Mouse (Mus musculus) adrenal gland, postnatal 4 days (tissue): ENCODE measurements around the gene Gzmg. TPM values are rescaled to one million over a fixed set of nuclear protein-coding genes. Genes with fewer than 3 reads are reported as not detected.
"Not testable (repeated sequence)": the region's sequence is repeated elsewhere in the genome, so short reads cannot be mapped to it uniquely, and the experiment has no call there.

ENCODE experiments used
- DNase-seq, 2 experiments: peaks; one replicate each; pipeline ENCODE4 v3.0.0; 2021 to 2022; ENCODE audit warnings: low spot score in 2 of 2, mixed read lengths in 2 of 2
- long read RNA-seq, 2 experiments: library from polyadenylated mRNA; stranded (forward); transcript quantifications; one replicate each; pipeline ENCODE4 v2.0.0; 2021
- total RNA-seq, 2 experiments: library from RNA; stranded (reverse); gene quantifications; 2 replicates each; pipeline ENCODE4 v1.2.3; 2021

The Gzmg gene
- not detected for total RNA-seq
- long read RNA-seq, experiment 1 = 0 reads
- long read RNA-seq, experiment 2 = 0 reads

- DNase-seq = not testable (repeated sequence)
Measured at GRCm38 (mm10) chr14:56159479-56159878, at the start of gene Gzmg. Gzmg (minus strand) TSS chr14:56159579.

GRCm38 (mm10) chr14:56205613-56206012, 46.2 kb upstream of the Gzmg start:
- no peak for DNase-seq

- not testable (repeated sequence) for DNase-seq
Measured at GRCm38 (mm10) chr14:56205021-56205420, 45.6 kb upstream of the Gzmg start.

- DNase-seq = peak; percentile 23 to 32
Measured at GRCm38 (mm10) chr14:56203975-56204374, 44.6 kb upstream of the Gzmg start.

- no peak for DNase-seq
Measured at GRCm38 (mm10) chr14:56186946-56187345, 27.6 kb upstream of the Gzmg start.

GRCm38 (mm10) chr14:56186521-56186920, 27.1 kb upstream of the Gzmg start:
- DNase-seq = no peak

- peak in 1 of 2 experiments; percentile 17 for DNase-seq
Measured at GRCm38 (mm10) chr14:56177651-56178050, 18.3 kb upstream of the Gzmg start.

- DNase-seq = no peak
Measured at GRCm38 (mm10) chr14:56174499-56174898, 15.1 kb upstream of the Gzmg start, which contains the start of gene Gzmn. Gzmn (minus strand) TSS chr14:56174599.

- no peak for DNase-seq
Measured at GRCm38 (mm10) chr14:56173396-56173795, 14.0 kb upstream of the Gzmg start.

- no peak for DNase-seq
Measured at GRCm38 (mm10) chr14:56172744-56173143, 13.4 kb upstream of the Gzmg start.

GRCm38 (mm10) chr14:56168009-56168408, 8.6 kb upstream of the Gzmg start:
- DNase-seq = no peak

- DNase-seq = no peak
Measured at GRCm38 (mm10) chr14:56162109-56162508, 2.7 kb upstream of the Gzmg start.

- DNase-seq = no peak
Measured at GRCm38 (mm10) chr14:56155340-56155739, 4.0 kb downstream of the Gzmg start.

- DNase-seq = not testable (repeated sequence)
Measured at GRCm38 (mm10) chr14:56133675-56134074, 25.7 kb downstream of the Gzmg start.

GRCm38 (mm10) chr14:56132508-56132907, 26.9 kb downstream of the Gzmg start, which contains the start of gene Gzmd:
Gzmd (minus strand) TSS chr14:56132608.
- not testable (repeated sequence) for DNase-seq

GRCm38 (mm10) chr14:56128341-56128740, 31.0 kb downstream of the Gzmg start:
- DNase-seq = no peak

- no peak for DNase-seq
Measured at GRCm38 (mm10) chr14:56123516-56123915, 35.9 kb downstream of the Gzmg start.

GRCm38 (mm10) chr14:56120525-56120924, 38.9 kb downstream of the Gzmg start, which contains the start of gene Gzme:
Gzme (minus strand) TSS chr14:56120625.
- DNase-seq = no peak

- DNase-seq = not testable (repeated sequence)
Measured at GRCm38 (mm10) chr14:56115531-56116310, 43.7 kb downstream of the Gzmg start.
